Mouse (Mus musculus): ENCODE measurements around the gene 1700025G04Rik.
A peak's percentile ranks its signal among the peaks of the same experiment; 100 is the strongest.

1700025G04Rik gene

DNA sequence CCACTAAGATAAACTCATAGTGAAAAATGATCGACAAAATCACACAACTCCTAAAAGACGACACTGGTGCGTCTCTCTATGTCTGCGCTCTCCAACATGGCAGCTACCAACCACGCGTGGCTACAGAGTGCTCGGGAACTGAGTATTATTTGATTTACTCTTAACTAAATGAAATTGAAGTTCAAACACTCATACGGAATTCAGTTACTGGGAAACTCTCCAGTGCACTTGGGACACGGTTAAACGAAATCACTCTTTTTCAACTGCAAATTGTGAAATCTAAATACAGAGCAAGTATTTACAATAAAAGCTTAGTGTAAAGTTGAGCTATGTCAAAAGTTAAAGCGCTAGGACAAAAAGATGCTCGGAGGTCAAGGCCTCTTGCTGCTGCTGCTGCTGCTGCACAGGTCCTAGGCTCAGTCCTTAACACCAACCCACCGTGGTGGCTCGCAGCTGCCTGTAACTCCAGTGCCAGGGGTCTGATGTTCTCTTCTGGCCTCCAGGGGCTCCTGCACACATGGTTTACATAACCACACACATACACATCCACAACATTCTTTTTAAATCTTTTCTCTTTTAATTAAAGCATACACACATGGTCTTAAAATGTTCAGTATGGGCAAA lies 13.6 kb downstream of the 1700025G04Rik start:
- no peak for DNase-seq (ENCODE audit: low spot score)

DNA sequence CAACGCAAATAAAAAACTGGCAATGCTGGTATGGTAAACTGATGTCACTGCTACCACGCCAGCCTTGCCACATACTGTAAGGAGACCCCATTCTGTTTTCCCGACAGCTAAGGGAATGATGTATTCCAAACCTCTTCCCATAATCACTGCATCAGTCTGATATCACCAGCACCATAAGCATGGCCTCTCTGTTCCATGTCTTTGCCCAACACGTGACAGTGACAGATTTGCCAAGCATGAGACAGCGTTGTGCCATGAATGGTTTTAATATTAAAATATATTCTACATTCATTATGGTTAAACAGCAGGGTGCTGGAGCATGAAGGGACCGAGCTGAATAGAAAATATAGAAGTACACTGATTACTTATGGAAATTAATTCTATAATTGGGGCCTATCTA lies 14.2 kb downstream of the 1700025G04Rik start:
- no peak for DNase-seq (ENCODE audit: low spot score)

DNA sequence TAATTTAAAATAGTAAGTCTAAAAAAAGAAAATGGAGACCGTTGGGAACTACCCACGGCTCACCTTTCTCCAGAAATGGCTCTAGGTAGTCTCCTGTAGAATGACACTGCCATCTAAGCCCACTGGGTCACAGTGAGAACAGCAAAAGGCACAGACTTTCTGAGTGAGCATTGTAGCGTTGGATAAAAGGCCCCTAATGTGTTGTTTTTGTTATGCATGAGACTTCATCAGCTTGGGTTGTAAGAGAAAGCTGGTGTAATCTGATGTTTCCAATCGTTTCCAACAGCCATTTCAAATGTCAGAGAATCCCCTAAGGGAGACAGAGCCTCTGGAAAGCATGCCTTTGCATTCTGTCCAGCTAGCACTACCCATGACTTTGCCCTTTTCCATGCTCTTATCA lies 19.5 kb downstream of the 1700025G04Rik start:
- no peak for DNase-seq (ENCODE audit: low spot score)

DNA sequence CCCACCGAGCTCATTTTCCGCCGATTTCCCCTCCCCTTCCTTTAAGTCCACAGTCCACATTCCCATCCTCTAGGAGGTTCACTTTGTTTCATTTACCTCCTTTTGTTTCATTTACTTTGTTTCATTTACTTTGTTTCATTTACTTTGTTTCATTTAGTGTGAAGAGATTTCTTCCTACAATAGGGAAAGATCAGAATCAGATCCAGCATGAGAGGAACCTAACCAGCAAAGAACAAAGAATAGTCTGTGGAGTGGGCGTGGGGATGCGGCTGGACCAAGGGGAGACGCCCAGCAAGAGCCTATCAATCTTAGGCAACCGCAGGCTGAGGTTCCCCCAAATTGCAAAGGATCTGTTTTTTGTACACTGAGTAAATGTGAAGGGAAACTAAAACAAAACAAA lies 20.2 kb downstream of the 1700025G04Rik start:
- no peak for DNase-seq (ENCODE audit: low spot score)

DNA sequence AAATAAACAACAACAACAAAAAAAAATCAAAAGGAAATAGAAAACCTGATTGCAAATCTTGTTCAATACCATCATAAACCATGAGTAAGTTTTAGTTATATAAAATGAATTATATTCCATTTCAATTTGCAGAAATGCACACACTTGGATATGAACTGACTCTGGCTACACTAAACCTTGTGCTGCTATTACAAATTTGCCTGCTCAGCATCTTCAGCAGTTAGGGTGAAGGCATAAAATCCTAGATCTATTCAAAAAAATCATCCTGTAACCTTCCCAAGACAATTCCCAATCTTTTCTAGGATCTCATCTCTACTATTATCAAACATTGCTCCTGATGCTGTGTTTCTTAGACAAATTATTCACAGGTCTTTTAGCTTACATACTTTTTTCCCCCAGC lies 22.0 kb downstream of the 1700025G04Rik start:
- no peak for DNase-seq (ENCODE audit: low spot score)

DNA sequence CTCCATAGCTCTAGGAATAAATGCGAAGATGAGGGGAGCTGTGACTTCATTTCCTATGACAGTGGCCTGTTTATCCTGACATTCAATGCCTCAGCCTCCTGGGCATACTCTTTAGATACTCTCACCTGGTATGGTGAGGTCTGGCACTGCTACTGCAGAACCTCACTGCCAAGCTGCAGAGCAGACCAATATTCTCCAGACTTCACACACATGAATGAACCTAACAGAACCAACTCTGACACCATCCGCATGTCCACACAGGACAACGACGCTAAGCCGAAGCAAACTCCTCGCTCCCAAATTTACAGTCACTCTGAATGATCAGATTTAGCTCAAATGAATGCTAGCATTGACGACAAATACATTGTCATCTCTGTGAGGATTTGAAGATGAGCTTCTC lies 24.4 kb downstream of the 1700025G04Rik start:
- DNase-seq (ENCODE audit: low spot score) = no peak

DNA sequence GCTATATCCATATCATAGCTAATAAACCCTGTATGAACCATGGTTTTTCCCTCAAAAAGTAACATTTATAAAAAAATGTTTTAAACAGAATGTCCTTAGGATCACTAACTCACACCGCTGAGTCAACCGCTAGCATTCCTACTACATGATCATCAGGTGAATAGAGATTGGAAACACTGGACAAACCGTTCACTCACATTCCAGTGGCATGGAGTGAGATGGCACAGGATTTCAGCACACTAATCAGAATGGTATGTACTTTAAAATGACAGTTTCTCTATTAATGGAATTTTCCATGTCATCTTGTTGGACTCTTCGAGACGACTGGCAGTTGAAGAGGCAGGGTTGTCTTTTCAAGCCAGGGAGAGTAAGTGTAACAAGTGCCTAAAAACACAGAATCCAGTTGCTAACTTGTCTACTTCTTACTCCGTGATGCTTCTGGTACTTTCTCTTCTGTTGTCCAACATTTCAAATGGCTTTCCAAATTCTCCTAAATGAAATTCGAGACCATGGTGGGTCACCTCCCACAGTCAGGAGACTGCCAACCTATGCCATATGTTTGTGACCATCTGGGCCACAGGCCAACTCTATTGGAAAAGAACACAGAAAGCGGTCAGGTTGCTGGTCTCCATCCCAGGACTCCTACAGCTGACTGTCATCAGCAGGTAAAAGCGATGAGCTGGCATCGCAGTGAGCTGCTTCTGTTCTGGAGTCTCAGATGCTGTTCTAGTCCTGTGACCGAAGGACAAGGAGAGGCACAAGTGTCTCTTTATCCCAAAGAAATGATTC lies 26.4 kb downstream of the 1700025G04Rik start:
- no peak for DNase-seq (ENCODE audit: low spot score)

DNA sequence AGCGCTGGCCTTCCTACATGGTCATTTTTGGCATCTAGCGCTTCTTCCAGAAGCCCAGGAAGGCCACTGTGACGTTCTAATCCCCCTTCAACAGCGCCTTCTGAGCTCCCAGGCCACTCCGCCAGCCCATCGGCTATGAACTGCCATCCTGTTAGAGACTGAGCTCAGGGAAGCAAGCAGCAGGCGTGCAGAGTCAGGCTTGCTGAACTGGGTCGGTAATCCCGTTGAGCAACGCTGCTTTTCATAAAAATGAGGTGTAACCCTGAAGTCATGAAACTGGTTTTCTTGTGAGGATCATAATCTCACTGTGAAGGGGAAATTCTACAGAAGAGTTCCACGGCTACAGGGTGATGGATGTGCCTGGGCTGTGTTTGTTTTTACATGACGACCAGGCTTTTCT lies 28.2 kb downstream of the 1700025G04Rik start:
- DNase-seq (ENCODE audit: low spot score) = no peak

DNA sequence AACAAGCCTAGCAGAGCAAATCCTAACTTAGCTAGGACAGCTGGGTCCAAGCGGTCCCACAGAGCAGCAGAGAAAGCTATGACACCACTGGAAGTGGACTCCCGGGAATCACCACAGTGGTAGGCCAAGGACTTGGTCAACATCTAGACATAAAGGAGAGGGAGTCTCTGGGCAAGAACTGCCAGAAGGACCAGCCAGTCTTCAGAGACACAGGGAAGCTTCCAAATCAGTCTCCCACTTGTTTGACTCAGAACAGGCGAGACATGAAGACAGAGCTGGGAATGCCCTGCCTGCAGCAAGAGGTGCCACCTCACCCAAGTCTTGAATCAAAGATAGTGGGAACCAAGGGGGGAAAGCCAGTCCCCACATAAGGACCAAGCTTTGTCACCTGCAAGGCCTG lies 29.7 kb downstream of the 1700025G04Rik start:
- DNase-seq (ENCODE audit: low spot score) = no peak

DNA sequence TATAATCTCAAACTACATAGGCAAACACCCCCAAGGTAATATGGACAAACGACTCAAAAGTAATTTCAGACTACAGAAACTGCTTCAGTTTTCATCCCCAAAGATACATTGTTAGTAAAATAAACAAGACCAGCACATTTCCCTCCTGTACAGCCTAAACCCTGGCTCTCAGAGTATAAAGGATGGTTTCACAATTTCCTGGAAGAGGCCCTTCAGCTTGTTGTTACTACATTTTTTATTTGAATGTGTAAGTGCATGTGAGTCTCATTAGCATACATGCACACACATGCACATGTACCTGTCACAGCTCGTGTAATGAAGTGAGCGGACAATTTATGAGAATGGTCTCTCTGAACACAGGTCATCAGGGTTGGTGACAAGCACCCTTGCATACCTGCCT lies 31.1 kb downstream of the 1700025G04Rik start:
- no peak for DNase-seq (ENCODE audit: low spot score)

DNA sequence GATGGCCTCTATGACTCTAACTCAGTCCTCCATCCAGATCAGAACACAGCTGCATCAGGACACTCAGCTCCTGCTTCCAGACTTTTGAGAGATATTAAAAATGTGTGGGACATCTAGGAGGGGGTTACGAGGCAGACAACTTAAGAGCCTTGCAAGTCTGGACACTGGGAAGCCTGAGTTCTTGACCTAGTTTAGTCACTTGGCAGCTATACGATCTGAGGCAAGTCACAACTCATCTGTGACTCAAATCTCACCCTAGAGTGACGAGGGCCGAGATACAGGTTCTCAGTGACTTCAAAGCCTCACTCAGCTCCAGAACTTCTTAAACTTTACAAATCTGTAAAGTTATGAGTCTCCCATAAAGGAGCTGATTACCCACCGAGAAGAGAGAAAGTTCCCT lies 36.8 kb downstream of the 1700025G04Rik start:
- DNase-seq (ENCODE audit: low spot score) = no peak

DNA sequence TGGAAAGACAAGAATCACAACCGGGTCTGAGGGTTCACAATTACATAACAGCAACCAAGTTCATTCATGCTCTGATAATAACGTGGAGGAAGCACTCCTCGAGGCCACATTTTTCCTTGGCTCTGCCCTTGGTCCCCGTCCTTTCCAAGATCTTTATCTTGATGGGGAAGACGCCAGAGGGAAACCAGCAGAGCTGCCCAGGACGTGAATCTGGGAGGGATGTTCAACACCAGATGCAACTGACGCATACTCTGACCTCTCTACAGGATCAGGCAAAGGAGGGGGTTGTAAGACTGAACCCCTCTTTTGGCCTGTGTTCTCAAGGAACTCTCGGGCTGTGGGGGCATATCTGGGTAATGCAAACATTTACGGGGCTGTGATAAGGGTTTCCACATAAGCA lies 38.1 kb downstream of the 1700025G04Rik start:
- DNase-seq (ENCODE audit: low spot score) = peak; percentile 76

DNA sequence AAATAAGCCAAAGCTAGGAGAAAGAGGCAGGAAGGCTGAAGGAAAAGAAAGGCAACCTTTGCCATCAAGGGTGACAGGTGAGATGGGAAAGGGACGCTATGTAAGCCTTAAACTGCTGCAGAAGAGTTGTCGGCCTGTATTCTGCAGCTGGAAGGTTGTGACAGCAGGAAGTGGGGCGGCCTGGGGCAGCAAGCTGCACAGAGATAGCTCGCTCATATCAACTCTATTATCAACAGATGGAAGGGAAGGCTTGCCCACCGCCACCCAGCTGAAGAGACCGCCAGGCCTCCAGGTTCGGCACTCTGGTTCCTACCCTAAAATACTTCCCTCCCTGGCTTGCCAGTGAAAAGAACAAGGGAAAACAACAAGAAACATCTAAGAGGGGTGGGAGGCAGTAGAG lies 39.9 kb downstream of the 1700025G04Rik start:
- DNase-seq (ENCODE audit: low spot score) = no peak

DNA sequence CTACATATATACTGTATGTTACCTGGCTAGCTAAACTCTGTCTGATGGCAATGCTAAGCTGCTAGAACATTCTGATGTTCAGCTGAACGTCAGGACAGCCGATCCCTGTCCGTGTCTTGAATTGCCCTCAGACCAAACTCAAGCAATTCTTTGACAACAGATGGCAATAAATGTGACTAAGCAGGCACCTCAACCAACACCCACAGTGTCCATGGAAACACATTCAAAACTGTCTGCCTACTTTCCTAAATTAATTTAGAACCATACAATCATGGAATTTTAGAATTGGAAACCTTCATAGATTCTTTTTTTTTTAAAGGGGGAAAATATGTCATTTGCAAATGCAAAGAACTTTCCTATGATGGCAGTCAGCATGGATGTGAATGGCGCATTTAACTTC lies 41.6 kb downstream of the 1700025G04Rik start:
- no peak for DNase-seq (ENCODE audit: low spot score)

DNA sequence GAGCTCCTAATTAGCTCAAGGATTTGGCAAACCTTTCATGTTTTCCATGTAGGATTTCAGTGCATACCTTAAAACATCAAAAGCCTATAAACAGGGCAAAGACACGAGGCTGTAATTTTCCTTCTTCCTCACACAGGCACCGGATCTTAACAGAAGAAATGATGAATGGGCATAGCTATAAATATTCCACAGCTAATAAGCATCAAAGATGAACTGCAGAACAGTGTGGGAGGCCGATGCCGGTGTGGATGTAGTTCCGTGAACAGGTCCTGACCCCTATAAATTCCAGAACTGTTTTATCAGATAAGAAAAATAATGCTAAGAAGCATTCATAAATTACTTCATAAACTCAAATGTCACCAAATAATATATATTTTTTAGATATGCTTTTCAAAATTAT lies 42.5 kb downstream of the 1700025G04Rik start:
- DNase-seq (ENCODE audit: low spot score) = no peak

DNA sequence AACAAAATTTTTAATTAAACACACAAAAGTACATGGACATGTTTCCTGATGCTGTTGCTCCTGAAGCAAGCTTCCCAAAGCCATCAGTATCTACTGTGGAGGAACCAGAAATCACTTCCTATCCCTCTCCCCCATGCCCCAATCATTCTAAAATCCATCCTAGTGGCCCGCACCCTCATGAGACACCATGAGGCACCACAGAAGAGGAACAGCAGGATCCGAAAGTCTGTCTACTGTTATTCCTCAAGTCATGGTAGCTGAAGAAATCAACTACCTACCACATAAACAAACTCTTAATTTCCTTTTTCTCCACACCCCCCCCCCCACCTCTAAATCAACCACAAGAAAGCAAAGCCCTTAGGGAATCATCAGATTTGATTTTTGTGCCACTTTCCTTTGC lies 46.5 kb downstream of the 1700025G04Rik start:
- DNase-seq (ENCODE audit: low spot score) = no peak

DNA sequence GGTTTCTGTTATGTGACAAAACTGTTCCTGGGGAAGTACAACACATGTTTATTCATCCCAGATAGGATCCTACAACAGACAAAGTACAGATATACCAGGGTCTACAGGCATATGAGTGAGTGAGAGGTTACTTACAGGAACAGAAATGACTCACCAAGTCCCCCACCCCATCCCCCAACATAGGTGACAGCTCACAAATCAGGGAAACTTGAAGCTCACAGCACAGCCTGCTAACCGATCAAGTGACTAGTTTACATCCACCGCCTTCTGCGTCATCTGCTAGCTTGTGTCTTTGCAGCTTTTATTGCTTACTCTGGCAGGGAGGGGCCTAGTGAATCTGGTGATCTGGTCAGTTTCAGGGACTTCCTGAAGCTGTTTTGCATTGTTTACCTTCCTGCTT lies 47.5 kb downstream of the 1700025G04Rik start:
- DNase-seq (ENCODE audit: low spot score) = no peak

DNA sequence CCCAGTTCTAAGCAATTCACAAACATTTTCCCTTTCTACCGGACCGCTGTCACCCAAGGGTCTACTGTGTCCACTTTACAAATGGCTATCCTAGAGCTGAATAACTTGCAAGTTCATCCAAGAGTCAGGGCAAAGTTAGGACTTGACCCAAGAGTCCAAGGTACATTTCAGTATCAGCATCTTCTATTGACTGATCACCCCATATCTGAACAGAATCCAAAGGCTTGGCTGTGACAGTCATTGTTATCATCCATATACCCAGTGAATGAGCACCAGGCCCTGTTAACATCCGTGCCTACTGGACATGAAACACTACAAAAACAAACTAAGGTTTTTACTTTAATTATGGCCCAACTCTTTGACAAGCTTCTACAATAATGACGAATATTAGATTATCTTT lies 48.9 kb downstream of the 1700025G04Rik start:
- no peak for DNase-seq (ENCODE audit: low spot score)

DNA sequence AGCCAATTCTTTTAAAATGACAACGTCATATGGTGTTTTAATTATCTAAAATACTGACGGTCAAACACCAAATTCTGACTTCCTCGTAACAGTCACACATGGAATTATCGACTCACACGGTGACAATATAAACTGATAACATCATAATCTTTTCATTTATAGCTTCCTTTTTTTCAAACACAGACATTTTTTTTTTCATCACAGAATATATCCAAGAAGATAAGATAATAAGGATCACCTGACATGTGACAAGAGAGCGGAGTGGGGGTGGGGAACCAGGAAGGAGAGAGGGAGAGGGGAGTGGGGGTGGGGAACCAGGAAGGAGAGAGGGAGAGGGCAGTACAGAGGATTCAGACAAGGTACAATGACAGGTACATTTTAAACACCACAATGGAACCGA lies 49.9 kb downstream of the 1700025G04Rik start:
- DNase-seq (ENCODE audit: low spot score) = no peak

DNA sequence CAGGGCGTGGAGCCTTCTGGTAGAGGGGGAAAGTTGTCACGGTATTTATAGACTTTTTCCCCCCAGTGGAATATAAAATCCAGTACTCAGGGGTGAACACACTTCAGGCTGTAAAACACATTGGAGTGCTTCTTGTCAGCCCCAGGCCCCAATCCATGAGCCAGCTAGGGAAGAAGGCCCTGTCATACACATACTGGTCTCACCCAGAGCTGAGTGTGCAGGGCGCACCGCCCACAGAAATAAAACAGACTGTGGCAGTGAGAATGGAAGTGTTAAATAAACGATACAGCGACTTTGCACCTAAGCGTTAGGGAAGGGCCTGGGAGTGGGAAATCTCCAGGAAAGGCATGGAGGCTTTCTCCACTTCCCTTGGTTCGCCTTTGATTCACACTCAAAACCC lies 50.3 kb downstream of the 1700025G04Rik start:
- no peak for DNase-seq (ENCODE audit: low spot score)

DNA sequence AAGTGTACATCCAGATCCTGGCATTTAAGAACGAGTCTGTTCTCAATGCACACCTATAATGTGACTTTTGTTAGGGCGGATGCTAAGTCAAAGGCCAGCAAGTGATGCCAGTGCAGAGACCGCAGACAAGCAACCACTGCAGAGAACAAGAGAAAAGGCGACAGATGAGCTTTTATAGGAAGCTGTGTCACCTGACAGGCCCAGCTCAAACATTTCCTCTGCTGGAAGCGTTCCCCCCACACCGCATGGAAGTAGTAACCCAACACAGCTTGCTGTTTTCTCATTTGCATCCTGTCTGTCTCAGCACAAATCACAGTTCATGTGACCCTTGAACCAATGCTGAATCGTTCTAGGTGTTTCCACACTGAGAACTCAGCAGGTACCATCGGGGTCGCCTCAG lies 51.8 kb downstream of the 1700025G04Rik start:
- no peak for DNase-seq (ENCODE audit: low spot score)

DNA sequence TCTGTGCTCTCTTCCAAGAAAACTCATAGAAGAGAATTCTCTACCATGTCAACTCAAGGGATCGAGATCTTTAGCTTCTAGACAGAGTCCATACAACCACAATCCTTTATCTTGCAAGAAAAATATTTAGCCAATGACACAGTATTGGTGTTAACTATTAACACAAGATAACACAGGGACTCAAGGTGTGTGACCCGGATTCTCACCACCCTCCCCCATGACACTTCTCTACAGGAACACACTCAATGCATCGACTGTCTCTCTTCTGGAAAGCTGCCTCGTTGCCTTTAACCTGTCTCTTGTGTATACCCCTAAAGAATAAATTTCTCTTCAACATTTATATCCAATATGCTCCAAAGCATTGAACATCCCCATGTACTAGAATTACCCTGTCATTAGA lies 52.3 kb downstream of the 1700025G04Rik start:
- no peak for DNase-seq (ENCODE audit: low spot score)

DNA sequence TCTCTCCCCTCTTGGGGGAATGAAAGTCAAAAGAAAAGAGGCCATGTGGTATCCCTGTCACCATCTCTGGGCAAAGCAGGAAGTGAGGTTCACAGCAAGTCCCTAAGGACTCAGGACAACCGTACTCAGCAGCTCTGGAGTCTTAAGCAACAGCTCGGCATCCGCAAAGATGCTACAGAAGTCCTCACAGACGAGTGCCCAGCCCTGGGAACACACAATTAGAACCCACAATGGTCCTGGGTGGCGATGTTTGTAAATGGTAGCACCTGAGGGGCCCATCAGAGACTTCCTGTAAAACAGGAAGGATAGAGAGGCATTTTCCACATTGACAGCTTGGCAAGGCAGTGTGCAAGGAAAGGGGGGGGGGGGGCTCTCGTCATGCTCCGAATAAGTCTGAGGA lies 55.2 kb downstream of the 1700025G04Rik start:
- DNase-seq (ENCODE audit: low spot score) = no peak

DNA sequence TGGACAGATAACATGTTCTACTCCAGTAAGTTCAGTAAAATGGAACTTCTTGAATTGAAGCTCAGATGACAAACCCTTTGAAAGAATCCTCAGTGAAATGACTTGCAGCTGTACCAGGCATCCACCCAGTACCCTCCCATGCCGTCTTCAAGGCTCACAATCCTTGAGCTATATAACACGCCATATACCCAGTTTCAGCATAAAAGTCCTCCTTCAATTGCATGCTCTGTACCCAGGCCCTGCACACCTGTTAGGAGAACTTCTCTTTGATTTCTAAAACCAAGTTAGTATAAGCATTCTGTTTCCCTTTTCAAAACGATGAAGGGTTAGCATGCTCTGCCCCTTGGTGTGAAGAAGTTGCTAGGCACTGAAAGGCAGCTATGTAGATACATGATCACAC lies 56.2 kb downstream of the 1700025G04Rik start:
- DNase-seq (ENCODE audit: low spot score) = no peak

Measured in ovary, adult 18-20 months (tissue).